Mouse (Mus musculus): ENCODE data around the gene Tas2r107. TPM values are rescaled to one million over a fixed set of nuclear protein-coding genes. Genes with fewer than 3 reads are reported as not detected.

Tas2r107 gene
- not detected for total RNA-seq (2023)

GRCm38 (mm10) chr6:131660049-131660448, at the start of gene Tas2r107:
Tas2r107 (minus strand) TSS chr6:131660149.

GRCm38 (mm10) chr6:131689963-131690362, 30.0 kb upstream of the Tas2r107 start, which contains the start of gene Tas2r114:
Tas2r114 (minus strand) TSS chr6:131690063.

GRCm38 (mm10) chr6:131687395-131687794, 27.4 kb upstream of the Tas2r107 start, which contains the start of gene Tas2r105:
Tas2r105 (minus strand) TSS chr6:131687495.

GRCm38 (mm10) chr6:131685644-131686043, 25.7 kb upstream of the Tas2r107 start, which contains the start of gene Tas2r104:
Tas2r104 (minus strand) TSS chr6:131685744.

GRCm38 (mm10) chr6:131678786-131679185, 18.8 kb upstream of the Tas2r107 start, which contains the start of gene Tas2r106:
Tas2r106 (minus strand) TSS chr6:131678886.

GRCm38 (mm10) chr6:131630812-131631211, 29.1 kb downstream of the Tas2r107 start, which contains the start of gene Tas2r130:
Tas2r130 (minus strand) TSS chr6:131630912.

Other genes starting within 250 kb of the Tas2r107 start
- gene 5430401F13Rik, start 173.7 kb downstream of the Tas2r107 start, total RNA-seq (2023) = not detected
- not detected for gene Gm6619, start 173.7 kb downstream of the Tas2r107 start, total RNA-seq (2023)
- not detected for gene Tas2r130, start 29.2 kb downstream of the Tas2r107 start, total RNA-seq (2023)
- gene Tas2r106, start 18.7 kb upstream of the Tas2r107 start, total RNA-seq (2023) = not detected
- not detected for gene Tas2r104, start 25.6 kb upstream of the Tas2r107 start, total RNA-seq (2023)
- gene Tas2r105, start 27.3 kb upstream of the Tas2r107 start, total RNA-seq (2023) = not detected
- gene Tas2r114, start 29.9 kb upstream of the Tas2r107 start, total RNA-seq (2023) = not detected

Measured in neutrophil, adult 83 days (primary cell).